ENCODE assay signal across 29 mouse cellular contexts in genomic region chr17:29178503-29179059, GRCm38 (mm10). TPM values are rescaled to one million over a fixed set of nuclear protein-coding genes. Genes with fewer than 3 reads are reported as not detected.
DNase-seq lines count a peak whose midpoint lies in the region; ATAC-seq and TF ChIP-seq lines count a peak whose summit lies in the region.
"Had no signal": no experiment of that assay in that cellular context is flagged by ENCODE, and none has a peak within 500 bp of the region (broad histone marks: within the 10 kb centered on the region; RNA-seq: fewer than 3 reads in every experiment).

No protein-coding gene starts in this region.

- H3K4me2 ChIP-seq in forebrain, postnatal 0 days (ENCODE audit: low read depth): no peak overlapping the region
- no peak overlapping the region for H3K4me2 ChIP-seq in forebrain, embryonic 14.5 days (ENCODE audit: low read length)
- no peak overlapping the region for H3K4me2 ChIP-seq in hindbrain, embryonic 16.5 days (ENCODE audit: low read length)
- no peak overlapping the region for H3K4me2 ChIP-seq in neural tube, embryonic 13.5 days
- H3K4me2 ChIP-seq: embryonic facial prominence, embryonic 15.5 days; forebrain, embryonic 15.5 days; hindbrain, embryonic 15.5 days; intestine, embryonic 15.5 days; liver, embryonic 13.5 days; neural tube, embryonic 12.5 days had no signal

- no peaks in the 10 kb centered on the region for H3K27me3 ChIP-seq in forebrain, postnatal 0 days (ENCODE audit: insufficient read depth, low read length)
- no peaks in the 10 kb centered on the region for H3K27me3 ChIP-seq in forebrain, embryonic 14.5 days (replicated peaks; ENCODE audit: control insufficient read depth, insufficient read depth, low read length)
- no peaks in the 10 kb centered on the region for H3K27me3 ChIP-seq in hindbrain, embryonic 10.5 days (ENCODE audit: insufficient read depth, poor library complexity, severe bottlenecking)
- no peaks in the 10 kb centered on the region for H3K27me3 ChIP-seq in hindbrain, embryonic 16.5 days (replicated peaks; ENCODE audit: control insufficient read depth, insufficient read depth, low read length)
- H3K27me3 ChIP-seq in neural tube, embryonic 13.5 days: no peaks in the 10 kb centered on the region
- H3K27me3 ChIP-seq: embryonic facial prominence, embryonic 15.5 days; forebrain, embryonic 15.5 days; hindbrain, embryonic 15.5 days; intestine, embryonic 15.5 days; liver, embryonic 13.5 days; neural tube, embryonic 12.5 days had no signal

- H3K4me1 ChIP-seq in forebrain, postnatal 0 days (ENCODE audit: insufficient read depth): peaks cover 10% of the 10 kb centered on the region; the same call in 1 of the 2 replicates
- H3K4me1 ChIP-seq in forebrain, embryonic 14.5 days (ENCODE audit: control insufficient read depth, insufficient read depth, low read length): peaks cover 8% of the 10 kb centered on the region
- H3K4me1 ChIP-seq in hindbrain, embryonic 10.5 days (replicated peaks): peaks cover 24% of the 10 kb centered on the region
- H3K4me1 ChIP-seq in hindbrain, embryonic 16.5 days (ENCODE audit: control insufficient read depth, insufficient read depth, low read depth, low read length): peaks cover 7% of the 10 kb centered on the region
- H3K4me1 ChIP-seq in neural tube, embryonic 13.5 days (replicated peaks): peaks cover 11% of the 10 kb centered on the region

- no peak for ATAC-seq in forebrain, postnatal 0 days
- no peak for ATAC-seq in forebrain, embryonic 14.5 days
- no peak for ATAC-seq in hindbrain, embryonic 16.5 days
- no peak for ATAC-seq in neural tube, embryonic 13.5 days (ENCODE audit: low read depth)
- peak; percentile 43; the same call in 1 of the 2 replicates for ATAC-seq in neutrophil, adult 5-6 weeks (ENCODE audit: extremely low read depth, insufficient number of reproducible peaks, low FRiP score, poor library complexity, severe bottlenecking)
- ATAC-seq: activated CD4-positive, CD25-positive, alpha-beta regulatory T cell, adult 4 months; CD4-positive, CD25-positive, alpha-beta regulatory T cell, adult 4 months; forebrain, embryonic 15.5 days; intestine, embryonic 15.5 days; midbrain, embryonic 16.5 days had no signal

- no peak overlapping the region for H3K27ac ChIP-seq in forebrain, postnatal 0 days (ENCODE audit: low read depth, low read length)
- no peak overlapping the region for H3K27ac ChIP-seq in forebrain, embryonic 14.5 days (ENCODE audit: low read depth, low read length)
- H3K27ac ChIP-seq in hindbrain, embryonic 10.5 days: 0 out of 2 replicates have a peak overlapping the region, but pooled peaks have one; percentile 31
- H3K27ac ChIP-seq in hindbrain, embryonic 16.5 days (ENCODE audit: low read depth, low read length): no peak overlapping the region
- H3K27ac ChIP-seq in neural tube, embryonic 13.5 days (replicated peaks): no peak overlapping the region
- H3K27ac ChIP-seq: embryonic facial prominence, embryonic 10.5 days; embryonic facial prominence, embryonic 15.5 days; forebrain, embryonic 15.5 days; hindbrain, embryonic 15.5 days; intestine, embryonic 15.5 days; liver, embryonic 13.5 days; neural tube, embryonic 12.5 days had no signal

- 67% methylated on average over 9 of the region's 9 CpGs for WGBS in forebrain, postnatal 0 days
- 65% methylated on average over 9 of the region's 9 CpGs for WGBS in forebrain, embryonic 14.5 days
- 67% methylated on average over 9 of the region's 9 CpGs for WGBS in hindbrain, embryonic 10.5 days
- 65% methylated on average over 9 of the region's 9 CpGs for WGBS in hindbrain, embryonic 16.5 days
- WGBS in neural tube, embryonic 13.5 days: 71% methylated on average over 9 of the region's 9 CpGs

- H3K4me3 ChIP-seq in forebrain, postnatal 0 days (ENCODE audit: low read depth, low read length): no peak overlapping the region
- no peak overlapping the region for H3K4me3 ChIP-seq in forebrain, embryonic 14.5 days (ENCODE audit: low read depth, low read length)
- no peak overlapping the region for H3K4me3 ChIP-seq in hindbrain, embryonic 10.5 days
- H3K4me3 ChIP-seq in hindbrain, embryonic 16.5 days (ENCODE audit: low read length): no peak overlapping the region
- H3K4me3 ChIP-seq in neural tube, embryonic 13.5 days: no peak overlapping the region
- H3K4me3 ChIP-seq: embryonic facial prominence, embryonic 10.5 days; embryonic facial prominence, embryonic 15.5 days; forebrain, embryonic 15.5 days; hindbrain, embryonic 15.5 days; intestine, embryonic 15.5 days; liver, embryonic 13.5 days; neural tube, embryonic 12.5 days had no signal

- DNase-seq in forebrain, postnatal 0 days: no peak
- no peak for DNase-seq in forebrain, embryonic 14.5 days (ENCODE audit: low spot score)
- no peak for DNase-seq in hindbrain, embryonic 10.5 days (ENCODE audit: low spot score)
- DNase-seq in neural tube, embryonic 10.5 days (ENCODE audit: extremely low spot score, low spot score): no peak
- DNase-seq in kidney, postnatal 36 days: no peak
- DNase-seq: adrenal gland, adult 2 months; adrenal gland, postnatal 36 days; cerebellum, adult 18-20 months; cerebellum, postnatal 10 days; heart, postnatal 14 days; kidney, adult 2 months; kidney, postnatal 4 days; liver, embryonic 13.5 days; lung, adult 2 months; lung, postnatal 10 days; thymus, postnatal 25 days had no signal

- H3K36me3 ChIP-seq in forebrain, postnatal 0 days (ENCODE audit: insufficient read depth): no peaks in the 10 kb centered on the region
- no peaks in the 10 kb centered on the region for H3K36me3 ChIP-seq in forebrain, embryonic 14.5 days (ENCODE audit: control insufficient read depth, insufficient read depth, low read length)
- H3K36me3 ChIP-seq in hindbrain, embryonic 10.5 days: no peaks in the 10 kb centered on the region
- H3K36me3 ChIP-seq in hindbrain, embryonic 16.5 days (ENCODE audit: control insufficient read depth, insufficient read depth, low read length): no peaks in the 10 kb centered on the region
- H3K36me3 ChIP-seq in neural tube, embryonic 13.5 days: no peaks in the 10 kb centered on the region
- H3K36me3 ChIP-seq: embryonic facial prominence, embryonic 10.5 days; embryonic facial prominence, embryonic 15.5 days; forebrain, embryonic 15.5 days; hindbrain, embryonic 15.5 days; intestine, embryonic 15.5 days; liver, embryonic 13.5 days; neural tube, embryonic 12.5 days had no signal

- H3K9me3 ChIP-seq in forebrain, postnatal 0 days (ENCODE audit: low read length): no peaks in the 10 kb centered on the region
- no peaks in the 10 kb centered on the region for H3K9me3 ChIP-seq in forebrain, embryonic 14.5 days (replicated peaks; ENCODE audit: control insufficient read depth, low read length)
- H3K9me3 ChIP-seq in hindbrain, embryonic 10.5 days: no peaks in the 10 kb centered on the region
- no peaks in the 10 kb centered on the region for H3K9me3 ChIP-seq in hindbrain, embryonic 16.5 days (ENCODE audit: control insufficient read depth, low read length)
- H3K9me3 ChIP-seq in neural tube, embryonic 13.5 days: no peaks in the 10 kb centered on the region
- H3K9me3 ChIP-seq: embryonic facial prominence, embryonic 10.5 days; embryonic facial prominence, embryonic 15.5 days; forebrain, embryonic 15.5 days; hindbrain, embryonic 15.5 days; intestine, embryonic 15.5 days; liver, embryonic 13.5 days; neural tube, embryonic 12.5 days had no signal

- no peak overlapping the region for H3K9ac ChIP-seq in forebrain, postnatal 0 days
- no peak overlapping the region for H3K9ac ChIP-seq in forebrain, embryonic 14.5 days (ENCODE audit: low read length)
- H3K9ac ChIP-seq in hindbrain, embryonic 16.5 days (ENCODE audit: low read depth, low read length): no peak overlapping the region
- 0 out of 2 replicates have a peak overlapping the region, but pooled peaks have one; percentile 3 for H3K9ac ChIP-seq in neural tube, embryonic 13.5 days
- H3K9ac ChIP-seq: embryonic facial prominence, embryonic 15.5 days; forebrain, embryonic 15.5 days; hindbrain, embryonic 15.5 days; intestine, embryonic 15.5 days; liver, embryonic 13.5 days; neural tube, embryonic 12.5 days had no signal

- TF ChIP-seq CTCF in forebrain, postnatal 0 days (IDR thresholded peaks at IDR 0.05; ENCODE audit: low read depth): 0 out of 2 replicates have a peak, but pooled peaks have one; percentile 3

RNA-seq across cellular contexts. Expression of gene Cpne5, which starts 59.4 kb away (rescaled TPM):
- 46.2 and 60.0 TPM in 2 replicates for total RNA-seq in forebrain, postnatal 0 days (2014; rRNA removed)
- polyA plus RNA-seq in forebrain, postnatal 0 days (2015; fragmentation: Nextera tagmentation; extraction: Ambion mirVana): 48.6 and 61.6 TPM in 2 replicates
- polyA plus RNA-seq in forebrain, embryonic 14.5 days (2014; fragmentation: Nextera tagmentation; extraction: Ambion mirVana): 17.2 and 17.4 TPM in 2 replicates
- 3.0 and 5.6 TPM in 2 replicates for polyA plus RNA-seq in hindbrain, embryonic 10.5 days (2016; fragmentation: Nextera tagmentation; extraction: Ambion mirVana)
- polyA plus RNA-seq in hindbrain, embryonic 16.5 days (2015; fragmentation: Nextera tagmentation; extraction: Ambion mirVana): 48.1 and 51.2 TPM in 2 replicates
- 21.6 and 23.4 TPM in 2 replicates for polyA plus RNA-seq in neural tube, embryonic 13.5 days (2015; fragmentation: Nextera tagmentation; extraction: Ambion mirVana)
- 1.4 and 1.8 TPM in 2 replicates for total RNA-seq in neutrophil, adult 5-6 weeks (2017)
- total RNA-seq: gastrocnemius, adult 8-10 months had no signal
